Mouse (Mus musculus): ENCODE measurements around the gene Snapin.

The Snapin gene

DNA sequence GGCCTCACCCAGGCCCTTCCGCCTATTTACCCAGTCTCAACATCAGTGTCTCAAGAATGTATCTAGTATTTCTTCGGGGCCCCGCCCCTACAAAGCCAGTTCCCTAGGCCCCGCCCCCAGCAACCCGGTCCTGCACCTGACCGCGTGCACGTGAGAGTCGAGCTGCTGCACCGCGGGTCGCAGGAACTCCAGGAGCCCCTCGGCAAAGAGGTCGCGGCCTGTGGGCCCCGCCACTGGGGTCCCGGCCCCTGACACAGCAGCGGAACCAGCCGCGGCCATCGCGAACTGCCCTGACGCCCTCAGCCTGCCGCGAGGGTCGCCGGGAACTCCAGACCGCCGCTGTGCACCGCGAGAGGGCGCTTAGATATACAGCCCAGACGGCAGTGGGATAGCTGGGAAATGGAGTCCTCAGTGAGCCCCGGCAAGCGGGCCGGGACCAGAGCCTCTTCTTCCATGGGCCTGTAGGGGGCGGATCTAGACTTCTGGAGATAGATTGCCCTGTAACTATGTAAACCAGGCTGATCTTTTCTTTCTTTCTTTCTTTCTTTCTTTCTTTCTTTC lies at the start of gene Snapin:
Gene Snapin (minus strand): TSS at position 338 of the 561 bp plus-strand sequence.
- DNase-seq (ENCODE audit: low spot score in 2 of 2), result peak; percentile 90 to 95

DNA sequence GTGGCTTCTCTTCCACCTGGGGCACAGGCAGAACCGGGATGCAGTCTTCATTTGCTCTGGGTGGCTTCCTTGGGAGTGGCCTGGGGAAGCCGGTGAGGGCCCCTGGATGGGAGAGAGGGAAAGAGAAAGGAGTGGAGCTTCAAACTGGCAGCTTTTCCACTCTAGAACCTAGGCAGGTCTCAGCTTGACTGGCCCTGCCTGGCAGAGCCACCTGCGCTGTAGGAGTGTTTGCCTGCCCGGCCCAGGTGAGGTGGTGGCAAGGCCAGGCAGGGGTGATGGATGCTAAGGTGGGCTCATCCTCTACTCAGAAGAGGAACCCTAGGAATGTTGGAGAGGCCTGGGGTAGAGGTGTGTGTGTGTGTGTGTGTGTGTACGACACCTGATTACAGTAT lies 47.1 kb upstream of the Snapin start:
- DNase-seq (ENCODE audit: low spot score in 2 of 2), result no peak

DNA sequence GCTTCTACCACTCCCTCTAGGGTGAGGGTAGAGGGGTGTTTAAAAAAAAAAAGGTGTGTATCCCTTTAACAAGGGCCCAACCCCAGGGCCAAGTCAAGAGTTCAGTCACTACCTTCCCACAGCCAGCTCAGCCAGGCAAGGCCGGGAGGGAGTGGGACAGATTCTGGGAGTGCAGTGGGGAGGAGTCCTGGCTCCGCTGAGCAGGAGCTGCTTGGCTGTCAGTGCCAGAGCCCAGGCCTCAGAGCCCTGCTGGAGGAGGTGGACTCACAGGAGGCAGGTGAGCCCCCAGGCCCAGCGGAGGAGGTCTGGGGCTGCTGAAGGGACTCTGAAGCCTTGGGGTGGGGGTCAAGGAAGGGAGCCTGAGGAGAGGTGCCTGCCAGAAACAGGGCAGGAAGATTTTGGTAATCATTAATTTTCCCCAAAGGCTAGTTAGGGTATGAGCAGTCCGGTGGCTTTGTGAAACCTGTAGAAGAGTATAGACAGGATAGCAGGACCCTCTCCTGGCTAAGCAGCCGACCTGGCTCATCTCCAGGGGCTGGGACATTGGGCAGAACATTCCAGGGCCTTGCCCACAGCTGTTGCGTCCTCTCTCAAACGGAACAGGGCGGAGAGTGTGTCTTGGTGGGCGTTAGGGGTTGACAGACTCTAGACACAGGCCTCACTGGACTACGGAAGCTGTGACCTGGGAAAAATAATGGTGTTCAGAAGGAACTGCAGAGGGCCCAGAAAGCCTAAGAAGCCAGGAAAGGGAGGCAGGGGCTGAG lies 46.5 kb upstream of the Snapin start, which contains the start of gene S100a16:
Gene S100a16 (plus strand): TSS at position 114 of the 764 bp plus-strand sequence.
- no peak for DNase-seq (ENCODE audit: low spot score in 2 of 2)

DNA sequence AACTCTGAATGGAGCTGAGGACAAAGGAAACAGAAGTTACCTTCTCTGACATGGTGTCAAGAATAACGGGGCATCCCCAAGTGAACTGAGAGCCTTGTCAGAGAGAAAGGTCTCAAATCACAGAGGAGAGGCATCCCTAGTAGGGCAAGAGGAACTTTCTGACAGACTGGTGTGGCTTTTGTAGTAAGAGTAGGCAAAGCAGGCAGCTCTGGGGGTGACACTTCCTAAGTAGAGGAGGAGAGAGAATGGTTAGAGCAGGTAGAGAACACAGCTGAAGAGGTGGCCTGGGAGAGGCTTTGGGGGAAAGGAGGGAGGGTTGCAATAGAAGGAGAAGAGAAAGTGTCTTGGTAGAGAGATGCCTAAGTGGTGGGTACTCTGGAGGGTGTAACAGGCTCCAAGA lies 44.6 kb upstream of the Snapin start:
- no peak for DNase-seq (ENCODE audit: low spot score in 2 of 2)

DNA sequence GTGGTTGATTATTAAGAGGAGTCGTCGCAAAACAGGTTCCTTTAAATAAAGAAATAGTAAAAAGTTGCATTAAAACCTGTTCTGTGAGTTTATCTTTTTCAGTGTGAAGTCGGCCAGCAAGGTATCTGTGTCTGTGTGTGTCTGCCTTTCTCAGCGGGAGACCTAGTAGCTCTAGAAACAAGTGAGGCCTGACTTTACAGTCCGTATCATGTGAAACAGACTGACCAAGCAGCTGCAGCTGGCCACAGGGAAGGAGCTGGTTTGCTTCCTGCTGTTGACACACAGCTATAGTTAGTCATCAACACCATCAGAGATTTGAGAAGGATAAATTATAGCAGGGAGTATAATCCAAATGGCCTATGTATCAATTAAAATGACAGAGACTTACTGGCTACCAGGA lies 40.9 kb upstream of the Snapin start:
- DNase-seq (ENCODE audit: low spot score in 2 of 2), result no peak

DNA sequence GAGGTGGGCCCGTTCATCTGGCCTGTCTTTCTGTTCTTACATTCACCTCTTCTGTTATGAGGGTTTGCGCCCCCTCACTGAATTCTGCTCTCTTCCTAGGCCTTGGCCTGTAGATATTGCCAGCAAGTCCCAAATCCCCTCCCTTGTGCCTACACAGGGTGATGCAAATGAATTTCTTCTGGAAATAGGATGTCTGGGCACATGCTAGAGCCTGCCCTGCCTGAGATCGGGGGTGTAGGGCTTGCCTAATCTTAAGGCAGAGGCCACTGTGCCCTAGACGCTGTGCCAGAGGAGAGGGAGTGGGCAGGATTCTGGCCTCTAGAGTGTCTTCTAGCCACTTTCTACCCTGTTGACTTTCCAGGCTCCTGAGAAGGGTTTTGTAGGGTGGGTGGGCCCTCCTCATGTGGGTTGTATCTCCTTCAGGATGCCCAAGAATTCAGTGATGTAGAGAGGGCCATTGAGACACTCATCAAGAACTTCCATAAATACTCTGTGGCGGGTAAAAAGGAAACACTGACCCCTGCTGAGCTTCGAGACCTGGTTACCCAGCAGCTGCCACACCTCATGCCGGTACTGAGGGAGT lies 36.5 kb upstream of the Snapin start:
- no peak for DNase-seq (ENCODE audit: low spot score in 2 of 2)

DNA sequence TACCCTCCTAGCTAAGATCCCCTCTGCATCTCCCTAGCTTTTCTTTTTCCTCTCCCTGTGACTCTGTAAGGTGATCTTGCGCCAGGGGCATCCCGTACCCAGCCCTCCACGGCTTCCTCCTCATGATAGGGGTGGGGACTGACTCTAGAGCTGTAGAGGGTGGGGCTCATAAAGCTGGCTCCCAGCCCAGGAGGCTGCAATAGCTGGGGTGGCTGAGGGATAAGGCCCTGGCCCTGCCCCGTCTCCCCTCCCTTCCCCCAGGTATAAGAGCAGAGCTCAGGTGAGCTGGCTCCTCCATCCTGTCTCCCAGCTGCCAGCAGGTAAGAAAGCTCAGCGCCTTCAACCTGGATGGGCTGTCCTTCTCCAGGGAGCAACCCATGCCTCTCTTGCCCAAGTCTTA lies 35.7 kb upstream of the Snapin start, which contains the start of gene S100a14:
Gene S100a14 (plus strand): TSS at position 277 of the 400 bp plus-strand sequence.
- DNase-seq (ENCODE audit: low spot score in 2 of 2), result no peak

DNA sequence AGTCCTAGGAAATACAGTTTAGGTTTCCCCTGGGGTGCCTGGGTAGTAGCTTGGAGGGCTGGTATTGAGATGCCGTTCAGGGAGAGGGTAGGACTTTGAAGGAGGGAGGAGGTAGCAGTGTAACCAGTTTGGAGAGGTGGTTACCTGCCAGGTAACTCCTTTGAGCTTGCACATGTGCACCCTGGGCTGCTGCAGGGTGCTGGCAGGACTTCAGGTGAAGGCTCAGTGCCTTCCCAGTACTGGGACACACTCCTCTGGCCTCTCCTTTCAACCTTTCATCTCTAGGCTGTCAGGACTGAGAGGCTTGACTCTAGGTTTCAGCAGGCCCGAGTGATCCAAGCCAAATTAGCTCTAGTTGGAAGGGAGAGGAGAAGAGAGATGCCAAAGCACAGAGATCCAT lies 35.2 kb upstream of the Snapin start:
- no peak for DNase-seq (ENCODE audit: low spot score in 2 of 2)

DNA sequence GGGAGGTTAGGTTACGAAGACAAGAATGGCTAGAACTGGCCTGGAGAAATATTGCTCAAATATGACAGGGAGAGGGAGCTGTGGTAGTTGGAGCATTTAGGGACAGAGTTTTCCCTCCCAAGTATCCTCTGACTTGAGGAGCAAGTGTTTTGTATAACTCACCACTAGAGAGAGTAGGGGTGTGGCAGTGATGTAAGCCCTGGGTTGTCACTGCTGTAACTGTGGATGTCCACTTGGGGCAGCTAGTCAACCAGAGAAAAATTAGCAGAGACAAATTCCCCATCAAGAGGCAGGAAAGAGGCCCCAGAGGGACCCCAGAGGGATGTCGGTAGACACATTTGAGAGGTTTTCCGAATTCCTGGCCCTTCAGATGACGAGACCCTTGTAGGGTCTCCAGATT lies 34.6 kb upstream of the Snapin start:
- DNase-seq (ENCODE audit: low spot score in 2 of 2), result no peak

DNA sequence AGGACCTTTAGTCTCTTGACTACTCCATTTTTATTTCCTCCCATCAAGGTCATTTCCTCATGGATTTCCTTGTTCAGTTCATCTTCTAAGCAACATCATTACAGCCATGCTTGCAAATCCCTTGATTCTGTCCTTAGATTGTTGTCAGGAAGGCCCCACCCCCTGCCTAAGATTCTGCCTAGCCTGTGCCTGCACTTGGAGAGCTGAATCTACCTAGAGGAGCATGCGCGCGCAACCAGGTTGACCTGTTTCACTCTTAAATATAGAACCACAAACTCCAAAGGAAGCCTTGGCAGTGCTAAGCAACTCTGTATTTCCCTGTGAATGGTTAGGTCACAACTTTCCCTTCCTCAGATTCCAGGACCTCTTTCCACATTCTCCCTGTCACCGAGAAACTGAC lies 26.9 kb upstream of the Snapin start:
- DNase-seq (ENCODE audit: low spot score in 2 of 2), result no peak

DNA sequence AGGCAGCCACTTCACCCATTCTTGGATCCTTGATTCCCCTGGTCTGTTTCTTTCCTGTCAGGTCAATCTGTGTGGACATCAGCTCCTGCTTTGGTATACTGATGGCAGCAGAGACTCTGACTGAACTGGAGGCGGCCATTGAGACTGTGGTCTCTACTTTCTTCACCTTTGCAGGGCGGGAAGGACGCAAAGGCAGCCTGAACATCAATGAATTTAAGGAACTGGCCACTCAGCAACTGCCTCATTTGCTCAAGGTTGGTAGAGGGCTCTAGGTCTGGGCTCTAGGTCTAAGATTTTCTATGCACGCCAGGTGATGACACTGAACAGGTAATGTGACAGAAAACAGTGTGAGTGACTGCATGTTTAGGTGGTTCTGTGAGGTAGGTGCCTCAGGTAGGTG lies 25.0 kb upstream of the Snapin start:
- DNase-seq (ENCODE audit: low spot score in 2 of 2), result no peak

DNA sequence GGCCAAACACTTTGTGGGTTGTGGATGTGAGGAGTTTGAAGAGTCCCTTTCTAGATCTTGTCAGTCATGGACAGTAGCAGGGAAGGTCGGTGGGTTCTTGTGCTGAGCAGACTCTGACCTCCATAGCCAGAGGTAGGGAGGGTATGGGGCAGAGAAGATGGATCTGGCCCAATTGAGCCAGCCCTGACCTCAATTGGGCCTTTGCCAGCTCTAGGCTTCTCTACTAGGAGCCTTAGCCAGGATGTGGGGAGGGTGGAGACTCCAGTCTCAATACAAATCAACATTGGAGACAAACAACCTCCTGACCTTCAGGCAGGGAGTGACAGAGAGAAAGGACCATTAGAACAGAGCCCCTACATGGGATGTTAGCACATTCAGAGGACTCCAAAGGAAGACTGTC lies 24.4 kb upstream of the Snapin start:
- DNase-seq (ENCODE audit: low spot score in 2 of 2), result no peak

DNA sequence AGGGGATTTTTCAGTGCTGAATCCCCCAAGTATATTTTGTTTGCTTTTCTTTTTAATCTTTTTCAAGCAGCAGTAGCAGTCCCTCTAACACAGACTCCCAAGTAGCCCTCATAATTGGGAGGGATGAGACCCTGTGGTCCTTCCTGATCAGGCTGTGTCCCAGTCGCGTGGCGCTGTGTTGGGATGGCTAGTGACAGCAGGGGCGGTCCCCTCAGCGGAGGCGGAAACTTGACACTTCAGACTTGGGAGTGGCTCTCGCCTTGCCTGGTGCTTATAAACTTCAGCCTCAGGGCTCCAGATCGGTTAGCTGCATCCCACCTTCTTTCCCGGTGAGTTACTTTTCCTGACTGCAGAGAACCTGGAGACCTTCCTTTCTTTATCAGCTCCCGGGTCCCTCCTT lies 23.9 kb upstream of the Snapin start:
- DNase-seq (ENCODE audit: low spot score in 2 of 2), result peak; percentile 34 to 49

DNA sequence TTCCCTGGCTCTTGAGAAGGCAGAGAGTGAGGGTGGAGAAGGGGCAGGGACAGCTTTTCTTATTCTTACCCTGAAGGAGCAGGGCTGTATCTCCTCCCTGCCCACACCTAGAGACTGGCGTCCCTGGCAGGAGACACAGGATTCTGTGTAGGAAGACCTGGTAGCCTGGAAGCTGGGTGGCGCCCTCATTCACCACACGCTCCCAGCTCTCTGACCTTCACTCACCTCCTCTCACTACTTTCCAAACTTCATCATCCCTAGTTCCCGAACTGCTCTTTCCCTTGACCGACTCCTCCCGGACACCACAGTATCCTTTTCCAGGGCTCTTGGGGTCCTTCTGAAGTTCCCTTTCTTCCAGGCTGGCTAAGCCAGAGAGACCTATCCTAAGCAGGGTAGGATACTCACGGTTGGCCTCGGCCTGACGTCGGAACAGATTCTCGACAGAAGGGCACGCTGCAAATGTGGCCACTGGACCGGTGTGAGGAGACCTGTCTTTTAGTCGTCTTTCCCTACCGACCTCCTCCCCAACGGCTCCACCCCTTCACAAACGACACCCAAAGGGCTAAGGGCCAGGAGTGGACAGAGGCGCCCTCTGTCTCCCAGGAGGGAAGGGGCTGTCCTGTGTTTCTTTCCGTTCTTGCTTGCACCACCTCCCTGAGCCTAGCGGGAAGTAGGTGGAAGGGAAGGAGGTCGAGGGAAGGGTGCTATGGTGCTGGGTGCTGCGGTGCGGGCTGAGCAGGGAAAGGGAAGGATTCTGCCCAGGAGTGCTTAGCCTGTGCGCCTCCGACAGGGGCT lies 23.2 kb upstream of the Snapin start, which contains the start of the genes S100a1 and S100a13:
Gene S100a1 (minus strand): TSS at position 597 of the 795 bp plus-strand sequence.
Gene S100a13 (plus strand): TSS at position 640 of the 795 bp plus-strand sequence.
- DNase-seq (ENCODE audit: low spot score in 2 of 2), result no peak

DNA sequence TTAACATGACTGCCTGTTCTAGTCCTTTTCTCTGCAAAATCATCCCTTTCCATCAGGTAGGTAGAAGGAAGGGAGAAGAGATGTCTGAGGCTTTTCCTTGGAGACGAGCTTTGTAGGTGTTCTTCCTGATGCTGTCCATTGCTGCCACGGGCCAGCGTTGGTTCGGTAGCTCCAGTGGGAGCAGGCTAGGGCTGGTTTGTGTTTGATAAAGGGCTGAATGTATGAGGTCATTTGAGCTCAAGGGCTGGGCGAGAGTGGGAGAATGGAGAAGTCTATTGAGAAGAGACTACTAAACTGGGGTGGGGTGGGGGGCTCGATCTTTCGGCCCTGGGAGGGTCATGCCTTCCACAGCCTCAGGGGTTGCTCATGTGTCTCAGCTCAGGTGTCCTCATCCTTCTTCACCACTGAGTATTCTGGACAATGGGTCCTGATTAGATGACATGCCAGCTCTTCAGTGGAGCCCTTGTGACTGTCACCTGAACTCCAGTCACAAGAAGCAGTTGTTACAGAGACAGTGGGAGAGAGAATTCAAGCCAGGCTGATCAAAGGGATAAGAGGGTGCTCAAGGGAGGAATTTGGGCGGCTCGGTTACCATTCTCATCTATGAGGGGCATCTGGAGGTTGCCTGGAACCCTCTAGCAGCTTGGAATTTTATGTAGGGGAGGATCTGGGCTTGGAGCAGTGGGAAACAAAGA lies 22.3 kb upstream of the Snapin start:
- no peak for DNase-seq (ENCODE audit: low spot score in 2 of 2)

DNA sequence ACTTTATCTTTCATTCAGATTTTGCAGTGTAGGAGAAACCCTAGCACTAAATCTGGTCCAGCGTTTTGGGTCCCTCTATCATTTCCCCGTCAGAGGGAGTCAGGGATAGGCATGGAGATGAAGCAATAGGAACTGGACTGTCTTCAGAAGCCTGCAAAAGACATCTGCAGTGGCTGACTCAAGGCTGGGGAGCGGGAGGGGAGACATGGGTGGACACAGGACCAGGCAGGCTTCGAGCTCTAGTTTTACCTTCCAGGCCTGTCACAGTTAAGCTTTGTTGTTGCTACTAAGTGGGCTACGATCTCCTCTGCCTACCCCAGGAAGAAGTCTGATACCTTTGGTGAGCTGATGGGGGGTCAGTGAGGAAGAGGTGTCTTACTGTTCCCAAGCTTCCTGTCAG lies 21.4 kb upstream of the Snapin start:
- DNase-seq (ENCODE audit: low spot score in 2 of 2), result no peak

DNA sequence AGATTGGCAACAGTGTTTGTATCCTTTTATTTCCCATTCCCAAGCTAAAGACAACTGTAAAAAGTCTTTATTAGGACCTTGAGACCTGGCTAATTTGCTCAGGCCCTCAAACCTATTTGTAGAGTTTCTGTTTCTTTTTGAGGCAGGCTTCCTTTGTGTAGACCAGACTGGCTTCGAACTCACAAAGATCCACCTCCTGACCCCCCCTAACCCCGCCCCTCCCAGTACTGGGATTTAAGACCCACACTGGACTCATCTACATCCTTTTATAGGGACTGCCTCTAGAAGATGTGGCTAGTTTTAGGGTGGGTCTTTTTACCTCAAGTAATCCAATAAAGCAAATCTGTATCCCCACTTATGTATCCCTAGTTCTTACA lies 18.9 kb upstream of the Snapin start:
- DNase-seq (ENCODE audit: low spot score in 2 of 2), result no peak

DNA sequence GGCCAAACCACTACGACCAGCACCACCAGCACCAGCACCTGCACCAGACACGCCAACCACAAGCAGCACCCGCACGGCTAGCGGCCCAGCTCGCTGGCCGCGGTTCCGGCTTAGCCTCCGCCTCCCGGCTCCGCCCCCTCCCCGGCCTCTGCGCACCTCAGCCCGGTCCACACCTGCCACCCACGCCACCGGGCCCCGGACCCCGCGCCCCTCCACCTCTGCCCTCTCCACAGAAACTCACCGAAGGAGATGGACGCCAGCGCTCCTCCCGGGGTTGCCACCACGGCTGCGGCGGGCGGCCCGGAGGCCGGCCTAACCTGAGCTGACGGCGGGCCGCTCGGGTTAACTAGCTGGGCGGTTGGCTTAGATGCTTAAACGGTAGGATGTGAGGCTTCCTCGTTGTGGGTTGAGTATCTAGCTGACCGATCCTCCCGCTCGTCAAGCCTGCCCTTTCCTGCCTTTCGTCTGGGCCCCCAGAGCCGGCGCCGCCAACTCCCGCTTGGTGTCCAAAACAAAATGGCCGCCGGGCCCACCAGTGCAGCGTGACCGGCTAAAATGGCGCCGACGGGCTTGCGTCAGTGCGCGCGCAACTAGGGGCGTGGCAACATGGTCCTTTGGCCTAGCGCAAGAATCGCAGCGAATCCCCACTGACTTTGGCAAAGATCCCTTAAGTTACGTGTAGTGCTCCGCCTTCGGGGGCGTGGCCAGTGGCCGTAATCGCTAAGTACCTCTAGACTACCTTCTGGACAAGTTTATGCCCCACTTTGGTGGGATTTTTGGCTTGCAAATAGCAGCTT lies 18.3 kb upstream of the Snapin start, which contains the start of gene Chtop:
Gene Chtop (minus strand): TSS at position 549 of the 797 bp plus-strand sequence.
- peak; percentile 99 to 100 for DNase-seq (ENCODE audit: low spot score in 2 of 2)

DNA sequence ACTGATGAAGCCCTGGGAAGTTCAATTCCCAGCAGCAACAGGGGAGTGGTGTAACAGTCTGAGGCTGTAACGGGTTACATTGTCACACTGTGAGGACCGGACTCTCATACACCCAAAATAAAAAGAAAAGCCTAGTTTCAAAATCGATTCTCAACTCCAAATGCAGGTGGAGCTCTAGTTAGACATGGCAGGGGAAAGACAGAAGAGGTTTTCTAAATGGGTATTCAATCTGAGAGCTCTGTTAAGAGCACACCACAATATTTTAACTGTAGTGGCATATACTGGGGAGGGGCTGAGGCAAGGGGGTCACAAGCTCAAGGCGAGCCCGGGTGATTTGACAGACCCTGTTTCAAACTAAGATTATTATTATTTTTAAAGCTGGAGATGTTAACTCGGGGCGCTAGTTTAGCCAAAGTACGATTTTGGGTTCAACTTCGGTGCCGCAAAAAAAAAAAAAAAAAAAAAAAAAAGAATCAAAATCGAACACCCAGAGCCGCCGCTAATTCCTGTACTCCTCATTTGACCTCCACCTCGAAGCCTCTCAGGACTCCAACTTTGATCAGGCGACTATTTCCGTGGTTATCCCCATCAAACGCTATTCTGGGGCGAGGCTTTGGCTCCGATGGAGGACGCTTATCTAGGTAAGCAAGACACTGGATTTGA lies 17.6 kb upstream of the Snapin start:
- no peak for DNase-seq (ENCODE audit: low spot score in 2 of 2)

DNA sequence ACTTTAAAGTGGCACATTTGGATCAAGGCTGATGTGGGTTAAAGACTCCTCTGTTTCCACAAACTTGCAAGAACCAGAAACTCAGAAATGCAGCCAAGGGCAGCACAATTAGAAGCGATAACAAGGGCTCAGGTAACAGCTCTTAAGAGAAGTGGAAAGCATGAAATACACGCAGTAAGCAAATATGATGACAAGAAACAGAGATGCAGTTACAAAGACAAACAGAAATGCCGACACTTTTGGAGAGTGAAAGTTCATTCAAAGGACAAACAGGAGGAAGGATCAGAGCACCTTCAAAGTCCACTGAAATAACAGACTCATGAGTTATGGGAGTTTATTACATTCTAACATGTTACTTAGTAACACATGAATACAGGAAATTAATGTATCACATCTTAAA lies 15.5 kb upstream of the Snapin start:
- no peak for DNase-seq (ENCODE audit: low spot score in 2 of 2)
